Mouse (Mus musculus) embryo, embryonic 11.5 days (tissue): ENCODE data around the gene Ank2.

Source experiments
- DNase-seq: peaks from one replicate; pipeline ENCODE4 v3.0.0-alpha.2; 2012; ENCODE audit warnings: low read depth, low spot score

The Ank2 gene

DNA sequence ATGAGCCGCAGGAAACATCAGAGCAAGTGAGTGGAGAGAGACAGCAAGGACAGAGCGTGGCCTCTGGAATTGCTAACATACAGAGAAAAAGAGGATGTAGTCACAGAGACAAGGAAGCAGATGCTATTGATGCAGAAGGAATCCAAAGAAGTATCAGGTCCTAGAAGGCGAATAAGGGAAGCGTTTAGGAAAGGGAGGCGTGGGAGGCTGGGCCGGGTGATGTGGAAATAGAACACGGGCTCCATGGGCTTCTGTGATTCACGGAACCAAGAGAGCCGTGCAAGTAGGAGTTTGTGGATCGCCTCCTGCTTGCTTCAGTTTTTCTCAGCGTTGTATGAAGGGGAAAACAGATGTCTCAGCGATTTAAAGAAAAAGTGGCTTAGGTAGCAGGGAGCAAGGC, 463.6 kb downstream of the Ank2 start:
- no peak for DNase-seq

DNA sequence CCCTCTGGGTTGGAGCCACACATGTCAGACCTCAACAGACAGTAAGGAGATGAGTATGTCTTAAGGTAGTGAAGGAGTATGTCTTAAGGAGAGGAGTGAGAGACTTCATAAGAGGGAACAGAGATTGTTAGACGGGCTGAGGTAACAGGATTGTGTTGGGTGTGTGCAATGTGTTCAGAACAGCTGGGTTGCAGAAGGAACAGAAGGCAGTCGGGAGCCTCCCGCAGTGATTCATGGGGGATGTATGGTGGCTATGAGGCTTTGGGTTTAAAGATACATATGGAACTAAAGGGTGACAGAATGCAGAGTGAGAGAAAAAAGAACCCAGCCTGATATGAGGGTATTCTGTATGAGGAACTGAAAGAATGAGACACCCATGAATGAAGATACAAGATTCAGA, 464.2 kb downstream of the Ank2 start:
- DNase-seq, result no peak

DNA sequence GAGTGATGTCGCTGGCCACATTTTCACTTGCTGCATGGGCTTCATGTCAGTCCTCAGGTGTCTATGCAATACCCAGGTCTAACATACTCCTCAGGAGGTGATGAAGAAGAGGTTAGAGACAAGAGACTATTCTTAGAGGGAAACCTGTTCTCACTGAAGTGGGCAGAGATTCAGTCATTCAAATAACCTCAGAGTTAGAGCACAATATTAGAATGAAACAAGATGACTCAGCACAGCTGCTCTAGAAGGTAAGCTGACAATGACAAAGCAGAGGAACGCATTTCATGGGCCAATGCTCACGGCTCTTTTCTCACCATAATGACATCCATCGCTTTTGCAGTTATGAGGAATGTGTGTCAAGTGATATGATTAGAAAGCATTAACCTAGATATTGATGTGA, 475.2 kb downstream of the Ank2 start:
- DNase-seq, result no peak

DNA sequence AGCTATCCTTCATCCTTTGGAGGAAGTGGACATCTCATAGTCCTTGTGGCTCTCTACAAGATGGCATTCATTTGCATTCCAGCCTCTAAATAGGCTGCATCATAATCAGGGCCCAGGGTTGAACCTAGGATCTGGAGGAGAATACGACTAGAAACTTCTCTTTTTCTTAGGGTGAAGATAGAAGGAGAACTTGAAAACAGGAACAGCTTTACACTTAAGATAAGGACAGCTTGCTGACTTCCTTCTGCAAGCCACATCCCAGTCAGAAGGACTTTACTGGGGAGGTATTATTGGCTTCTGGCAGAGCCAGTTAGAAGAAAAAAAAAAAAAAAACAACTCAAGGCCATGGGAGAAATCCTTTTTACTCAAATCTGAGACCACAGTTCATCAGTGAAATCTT, 479.0 kb downstream of the Ank2 start:
- DNase-seq, result no peak

DNA sequence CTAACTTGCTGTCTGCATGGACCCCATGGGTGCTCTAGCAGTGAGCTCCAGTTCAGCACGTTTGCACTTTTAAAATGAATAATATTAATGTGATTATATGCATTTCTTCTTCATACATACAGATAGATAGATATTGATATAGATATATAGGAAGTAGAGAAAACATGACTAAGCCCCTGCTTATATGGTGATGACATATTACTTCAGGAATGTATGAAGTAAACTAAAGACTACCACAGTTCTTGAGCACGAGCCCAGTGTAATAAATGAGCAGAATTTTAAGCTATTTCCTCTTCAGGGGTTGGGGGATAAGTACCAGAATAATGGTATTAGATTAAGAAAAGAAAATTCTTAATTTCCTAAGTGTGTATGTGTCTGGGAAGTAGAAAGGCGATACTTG, 479.4 kb downstream of the Ank2 start:
- DNase-seq, result no peak

DNA sequence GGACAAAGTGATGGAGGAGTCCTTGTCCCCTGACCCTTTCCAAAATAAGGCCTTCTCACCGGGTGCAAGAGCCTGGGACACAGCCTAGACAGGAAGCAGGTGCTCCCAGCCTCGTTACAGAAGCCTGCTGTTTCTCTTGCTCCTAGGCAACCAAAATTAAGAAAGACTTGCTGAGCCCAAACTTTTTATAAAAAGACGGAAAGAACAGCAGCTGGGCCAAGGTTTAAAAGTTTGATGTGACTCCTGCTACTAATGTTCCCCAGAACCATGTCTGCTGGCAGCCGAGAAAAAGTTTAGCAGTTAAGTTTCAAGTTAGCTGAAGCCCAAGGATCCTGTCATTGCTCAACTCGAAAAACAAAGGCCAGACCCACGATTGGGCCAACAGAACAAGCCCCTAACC, 480.0 kb downstream of the Ank2 start:
- DNase-seq, result no peak

DNA sequence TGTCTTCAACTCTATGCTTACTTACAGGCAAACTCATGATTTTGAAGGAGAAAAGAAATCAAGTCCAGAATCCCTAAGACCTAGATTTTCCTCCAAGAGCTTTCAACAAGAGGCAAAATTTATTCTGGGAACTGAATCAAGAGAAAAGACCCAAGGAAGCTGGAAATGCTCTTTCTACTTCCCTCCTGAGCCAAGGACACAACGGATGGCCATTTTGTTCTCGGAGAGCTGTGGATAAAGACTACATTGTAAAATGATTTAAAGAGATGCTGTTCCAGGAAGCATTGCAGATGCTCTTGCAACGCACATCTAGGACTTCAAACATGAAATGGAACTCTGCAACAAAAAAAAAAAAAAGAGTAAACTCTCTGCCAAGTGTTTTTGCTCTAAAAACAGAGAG, 481.6 kb downstream of the Ank2 start:
- DNase-seq, result no peak

DNA sequence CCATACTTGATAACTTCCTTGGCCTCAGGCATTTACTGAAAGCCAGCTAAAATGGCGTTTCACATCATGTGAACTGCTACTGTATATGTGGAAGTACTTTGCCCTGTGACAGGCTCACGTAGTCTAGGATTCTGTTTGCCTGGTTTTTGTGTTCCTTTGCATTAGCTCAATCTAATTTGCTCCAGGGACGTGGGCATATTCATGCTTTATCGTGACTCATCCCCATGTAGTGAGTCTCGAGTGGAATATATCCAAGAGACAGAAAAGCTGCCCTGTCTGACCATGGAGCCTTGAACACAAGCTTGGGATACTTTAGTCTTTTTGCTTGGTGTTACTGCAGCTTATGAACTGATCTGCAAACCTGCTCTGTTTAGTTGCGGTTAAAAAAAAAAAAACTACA, 483.6 kb downstream of the Ank2 start:
- no peak for DNase-seq

DNA sequence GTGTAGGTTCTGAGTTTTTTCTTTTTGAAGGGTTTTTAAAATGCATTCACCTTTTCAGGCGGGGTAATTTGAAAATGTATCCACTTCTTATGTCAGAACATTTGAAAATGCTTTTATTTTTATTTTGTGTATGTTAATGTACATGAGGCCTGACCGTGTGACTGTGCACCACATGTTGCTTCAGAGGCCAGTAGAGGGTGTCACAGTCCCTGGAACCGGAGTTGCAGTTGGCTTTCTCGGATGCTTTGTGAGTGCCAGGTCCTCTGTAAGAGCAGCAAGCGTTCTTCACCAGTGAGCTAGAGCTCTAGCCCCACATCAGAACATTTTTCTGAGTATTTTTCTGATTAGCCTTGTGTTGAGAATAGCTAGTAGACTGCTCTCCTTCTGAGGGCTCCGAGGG, 484.0 kb downstream of the Ank2 start:
- no peak for DNase-seq

DNA sequence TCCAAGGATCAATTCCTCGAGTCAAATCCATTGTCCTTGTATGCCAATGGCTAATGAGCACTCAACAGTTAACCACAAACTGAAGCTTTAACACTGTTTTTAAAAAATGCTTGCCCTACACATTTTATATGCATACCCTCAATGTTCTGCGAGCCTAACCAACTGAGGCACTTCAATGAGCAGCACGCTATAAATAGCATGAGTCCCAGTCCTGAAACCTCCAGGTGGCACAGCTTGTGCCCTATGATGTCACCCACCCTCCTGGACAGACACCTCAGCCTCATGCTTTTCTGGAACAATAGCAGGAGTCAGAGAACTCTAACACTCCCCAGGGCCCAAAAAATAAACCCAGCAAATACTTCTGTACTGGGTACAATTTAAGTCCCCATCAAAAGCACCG, 485.2 kb downstream of the Ank2 start:
- DNase-seq, result no peak

DNA sequence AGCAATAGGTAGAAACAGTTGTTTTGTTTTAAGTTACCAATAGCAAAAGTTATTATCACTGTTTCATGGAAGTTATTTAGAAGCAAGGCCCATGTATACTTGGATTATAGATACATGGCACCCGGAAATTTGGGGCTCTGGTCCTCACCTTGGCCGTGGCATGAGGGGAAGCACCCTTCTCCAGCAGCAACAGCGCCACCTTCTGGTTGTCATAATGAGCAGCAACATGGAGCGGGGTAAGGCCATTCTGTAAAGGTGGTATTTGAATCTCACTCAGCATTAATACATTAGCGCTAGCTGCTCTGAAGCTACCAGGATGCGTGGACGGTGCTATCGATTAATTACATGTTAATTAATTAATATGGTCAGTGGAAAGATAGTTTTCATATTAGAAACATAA, 486.6 kb downstream of the Ank2 start:
- DNase-seq, result no peak

DNA sequence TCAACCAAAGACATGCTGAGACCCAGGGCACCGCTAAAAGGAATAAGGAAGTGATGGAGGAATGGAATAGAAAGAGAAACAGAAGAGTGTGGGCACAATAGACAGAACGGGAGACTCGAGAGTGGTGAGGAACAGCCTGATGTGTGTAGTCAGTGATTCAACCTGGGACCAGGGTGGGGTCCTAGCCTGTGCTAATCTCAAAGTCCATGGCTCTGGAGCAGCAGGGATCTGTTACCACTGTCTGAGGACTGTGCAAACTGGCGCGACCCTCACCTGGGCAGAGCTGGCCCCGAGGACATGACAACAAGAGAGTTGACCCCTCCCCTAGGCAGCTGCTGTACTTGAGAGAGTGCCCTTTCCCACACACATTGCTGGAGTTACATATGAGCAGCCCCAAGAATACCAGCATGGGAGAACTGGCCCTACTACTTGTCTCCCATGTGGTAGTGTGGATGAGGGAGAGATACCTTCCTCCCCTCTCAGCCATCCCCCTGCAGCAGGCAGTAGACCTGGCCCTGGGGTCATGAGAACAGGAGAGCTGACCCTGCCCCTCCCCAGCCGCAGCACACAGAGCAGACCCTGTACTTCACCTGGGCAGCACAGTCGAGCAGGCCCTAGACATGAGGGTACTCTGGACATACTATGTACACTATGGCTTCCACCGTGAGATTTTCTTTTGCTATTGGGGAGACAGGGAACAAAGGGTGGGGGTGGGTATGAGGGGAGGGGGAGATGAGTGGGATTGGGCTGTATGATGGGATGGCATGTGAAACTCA, 493.1 kb downstream of the Ank2 start:
- no peak for DNase-seq

DNA sequence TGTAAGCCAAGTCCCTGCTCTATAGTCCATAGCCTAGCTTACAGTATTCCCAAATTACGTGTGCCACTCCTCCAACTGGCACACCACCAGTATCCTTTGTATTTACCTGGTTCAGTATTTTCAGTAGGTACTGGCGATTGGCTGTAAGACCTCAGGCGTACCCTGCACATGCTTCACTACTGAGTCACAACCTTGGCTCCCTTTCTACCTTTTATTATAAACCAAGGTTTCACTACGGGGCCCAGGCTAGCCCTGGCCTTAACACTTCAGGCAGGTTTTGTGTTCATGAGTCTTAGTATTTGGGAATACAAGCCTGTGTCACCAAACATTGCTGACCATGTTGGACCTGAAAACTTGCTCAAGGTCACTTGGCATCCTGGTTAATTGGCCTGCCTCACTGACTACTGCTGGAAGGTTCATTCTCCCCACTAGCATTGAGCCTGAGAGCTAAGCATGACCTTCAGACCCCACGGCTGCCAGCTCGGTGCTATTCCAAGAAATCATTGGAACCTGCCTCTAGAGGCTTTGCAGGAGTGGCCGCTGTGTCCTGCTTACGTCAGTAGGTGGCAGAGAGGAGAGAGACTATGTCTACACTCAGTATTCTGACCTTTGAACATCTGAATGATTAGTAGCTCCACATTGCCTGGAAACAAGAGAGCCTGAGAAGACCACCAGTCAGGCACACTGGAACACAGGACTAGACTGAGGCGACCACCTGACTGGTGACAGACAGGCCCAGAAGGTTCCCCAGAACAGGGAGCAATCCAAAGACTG, 494.1 kb downstream of the Ank2 start:
- no peak for DNase-seq

DNA sequence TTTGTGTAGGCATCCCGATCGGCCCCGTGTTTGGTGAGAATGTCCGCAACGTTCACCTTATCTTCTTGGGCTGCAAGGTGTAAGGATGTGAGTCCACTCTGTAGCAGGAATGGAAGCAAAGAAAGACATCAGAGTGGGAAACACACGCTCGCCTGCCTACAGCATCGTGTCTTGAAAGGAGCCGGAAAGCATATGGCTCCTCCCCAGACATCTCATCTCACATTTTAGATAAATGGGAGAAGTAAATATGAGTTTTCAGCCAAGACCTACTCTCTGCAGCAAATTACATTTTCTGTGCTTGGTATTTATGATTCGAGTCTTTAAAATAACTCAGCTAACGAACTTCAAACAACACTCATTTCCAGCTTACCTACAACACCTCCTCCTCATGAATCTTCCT, 495.2 kb downstream of the Ank2 start:
- no peak for DNase-seq

DNA sequence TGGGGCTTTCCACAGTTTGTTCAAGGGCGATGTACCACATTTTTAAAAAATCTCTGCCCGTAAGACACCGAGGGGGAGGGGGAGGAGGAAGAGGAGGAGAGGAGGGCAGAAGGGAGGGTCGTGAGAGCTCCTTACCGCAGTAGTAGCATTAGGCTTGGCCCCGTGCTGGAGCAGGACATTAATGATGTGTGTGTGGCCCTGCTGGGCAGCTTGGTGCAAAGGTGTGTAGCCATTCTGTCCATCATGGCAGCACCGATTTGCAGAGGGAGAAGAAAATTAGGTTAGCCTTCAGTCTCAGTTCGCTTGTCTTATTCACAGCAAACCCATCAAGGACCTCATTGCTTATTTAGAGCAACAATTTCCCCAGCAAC, 500.4 kb downstream of the Ank2 start:
- no peak for DNase-seq

DNA sequence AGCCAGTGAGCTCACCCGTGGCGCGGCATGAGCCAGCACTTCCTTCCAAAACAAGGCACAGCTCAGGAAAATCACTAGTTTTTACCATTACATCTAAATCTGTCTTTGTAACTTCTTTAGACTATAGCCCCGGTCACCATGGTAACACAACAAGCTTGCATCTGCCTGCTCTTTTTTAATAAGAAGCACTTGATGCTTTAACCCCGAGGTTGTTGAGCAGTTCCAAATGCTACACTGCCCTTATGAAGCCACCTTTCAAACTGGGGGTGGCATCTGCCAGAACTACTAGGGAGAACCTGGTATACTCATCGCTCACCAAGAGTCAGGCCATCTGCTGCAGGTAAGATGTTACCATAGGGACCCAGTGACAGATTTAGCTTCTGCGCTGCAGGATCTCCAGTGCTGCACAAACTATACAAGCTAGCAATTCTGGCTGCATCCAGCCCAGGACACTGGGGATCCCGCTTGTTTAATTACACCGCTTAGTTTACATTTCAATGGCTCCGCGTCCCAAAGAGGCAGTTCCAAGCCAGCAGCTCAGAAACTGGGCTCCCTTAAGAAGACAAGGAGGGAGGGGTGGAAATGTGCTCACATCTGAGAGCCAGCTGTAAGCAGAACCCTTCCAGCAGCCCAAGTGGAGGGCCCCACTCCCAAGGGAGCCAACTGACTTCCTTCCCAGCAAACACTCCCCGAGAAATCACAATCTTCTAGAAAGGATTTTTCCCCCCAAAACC, 501.0 kb downstream of the Ank2 start:
- DNase-seq, result no peak

DNA sequence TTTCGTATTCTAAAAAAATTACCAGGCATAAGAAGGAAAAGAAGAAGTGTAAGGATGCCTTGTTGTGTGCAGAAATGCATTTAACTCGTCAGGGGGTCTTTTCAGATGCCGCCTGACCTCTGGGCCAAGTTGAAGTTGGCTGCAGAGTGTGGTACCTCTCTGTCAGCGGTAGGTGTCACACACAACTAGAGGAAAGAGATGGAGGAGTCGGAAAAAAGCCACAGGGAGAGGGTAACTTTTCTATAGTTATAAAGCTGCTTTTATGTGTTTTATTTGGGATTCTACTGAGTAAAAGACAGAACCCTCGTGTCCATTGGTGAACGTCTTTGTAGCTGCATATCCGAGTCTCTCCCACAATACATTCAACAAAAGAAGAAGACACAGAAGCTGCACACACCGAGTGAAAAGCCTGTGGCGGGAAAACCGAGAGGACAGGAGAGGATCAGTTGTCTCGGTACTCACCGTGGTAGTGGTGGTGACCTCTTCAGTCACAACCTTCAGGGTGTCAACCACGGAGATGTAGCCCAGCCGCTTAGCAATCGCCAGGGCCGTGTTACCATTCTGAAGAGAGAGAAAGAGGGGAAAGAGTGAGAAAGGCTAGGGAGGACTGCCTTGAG, 501.7 kb downstream of the Ank2 start:
- DNase-seq, result no peak

DNA sequence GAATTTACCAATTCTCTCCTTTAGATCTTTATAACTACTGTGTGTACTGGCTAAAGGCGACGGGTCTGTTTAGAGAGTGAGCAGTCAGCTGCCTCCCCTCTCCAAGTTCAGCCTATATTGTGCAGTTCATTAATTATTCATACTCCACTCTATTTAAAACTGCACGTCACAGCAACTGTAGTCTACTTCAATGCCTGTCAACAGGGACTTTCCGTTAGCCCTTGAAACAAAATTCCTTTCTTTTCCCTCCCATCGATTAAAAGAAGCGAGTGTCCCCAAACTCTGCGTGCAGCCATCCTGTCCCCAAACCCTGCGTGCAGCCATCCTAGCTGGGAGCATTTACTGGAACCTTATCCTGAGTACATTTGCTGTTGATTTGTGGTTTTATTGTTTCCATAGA, 502.4 kb downstream of the Ank2 start:
- DNase-seq, result no peak

DNA sequence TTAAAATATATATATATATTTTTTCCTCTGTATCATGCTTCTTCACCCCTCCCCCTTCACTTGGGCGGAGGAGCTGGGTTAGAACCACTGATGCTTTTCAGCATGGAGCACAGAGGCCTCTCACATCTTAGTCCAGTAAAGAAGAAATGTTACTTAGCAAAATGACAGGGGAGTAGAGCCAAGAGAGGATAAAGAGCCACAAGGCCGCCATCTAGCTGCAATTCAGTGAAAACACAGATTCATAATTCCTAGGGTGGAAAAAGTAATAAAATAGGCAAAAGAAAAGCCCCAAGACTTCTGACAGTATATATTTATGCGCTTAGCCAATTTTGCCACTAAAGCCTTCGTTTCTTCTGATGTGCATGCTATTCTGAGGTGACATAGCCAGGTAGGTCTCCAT, 503.2 kb downstream of the Ank2 start:
- no peak for DNase-seq

DNA sequence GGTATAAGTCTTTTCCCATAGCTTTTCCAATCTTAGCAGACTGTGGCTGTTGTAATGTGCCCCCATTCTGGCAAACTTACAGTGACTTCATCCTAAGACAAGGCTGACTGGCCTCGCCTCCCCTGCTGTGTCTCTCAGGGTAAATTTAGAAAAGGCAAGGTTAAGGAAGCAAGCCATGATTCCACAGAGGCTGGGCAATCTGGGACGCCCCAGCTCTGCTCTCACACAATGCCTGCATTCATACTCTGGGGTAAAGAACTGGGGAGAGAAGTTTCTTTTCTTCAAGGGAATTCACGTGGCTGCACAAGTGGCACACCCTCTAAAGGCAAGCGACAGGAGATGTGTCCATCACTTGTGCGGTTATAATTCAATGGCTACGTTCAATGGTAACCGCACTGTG, 505.0 kb downstream of the Ank2 start:
- DNase-seq, result no peak

DNA sequence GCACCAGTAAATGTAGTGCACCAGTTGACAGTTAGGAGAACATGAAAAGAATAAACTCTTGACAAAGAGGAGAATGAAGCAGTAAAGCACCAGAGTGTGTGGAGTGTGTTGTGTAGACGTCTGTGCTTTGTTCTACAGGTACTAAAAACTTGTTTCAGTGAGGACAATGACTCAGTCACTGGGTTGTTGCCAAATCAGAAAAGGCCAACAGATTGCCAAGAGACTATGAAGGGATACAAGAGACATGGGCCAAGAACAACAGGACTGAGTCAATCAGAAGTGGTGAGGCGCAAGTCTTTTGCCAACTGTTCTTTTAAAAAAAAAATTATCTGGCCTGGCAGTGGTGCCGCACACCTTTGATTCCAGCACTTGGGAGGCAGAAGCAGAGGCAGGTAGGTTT, 509.2 kb downstream of the Ank2 start:
- no peak for DNase-seq

DNA sequence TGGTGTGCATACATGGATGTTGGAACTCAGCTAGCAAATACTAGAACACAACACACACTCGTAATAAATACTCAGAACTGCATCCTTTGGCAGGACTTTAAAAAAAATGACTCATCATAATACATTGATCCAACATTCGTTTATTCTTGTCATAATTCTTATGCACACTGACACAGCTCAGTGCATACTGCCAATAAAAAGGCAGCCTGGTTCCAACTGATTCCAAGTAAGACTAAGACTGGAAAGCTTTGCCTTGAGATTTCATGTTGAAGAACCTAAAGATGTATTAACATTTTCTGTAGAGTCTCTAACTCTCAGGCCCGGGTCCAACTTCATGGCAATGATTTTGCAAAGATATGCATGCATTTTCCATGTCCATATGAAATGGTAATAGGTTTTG, 512.5 kb downstream of the Ank2 start:
- no peak for DNase-seq
